Mouse (Mus musculus) E14TG2a.4 (cell line): ENCODE data around the gene Tbc1d1.

Experiments used
- H3K27me3 ChIP-seq: 2 replicates; pipeline ENCODE4 v1.6.1; 2014; ENCODE audit warnings: low read length, control low read depth; ENCODE audit not compliant: insufficient read depth
- H3K36me3 ChIP-seq: 2 replicates; pipeline ENCODE4 v1.6.1; 2014; ENCODE audit warnings: low read length, control low read depth; ENCODE audit not compliant: insufficient read depth
- H3K4me1 ChIP-seq: replicated peaks from 2 replicates; pipeline ENCODE4 v1.6.1; 2014; ENCODE audit warnings: low read depth, low read length, control low read depth
- H3K4me3 ChIP-seq: replicated peaks from 2 replicates; pipeline ENCODE4 v1.5.1; 2014; ENCODE audit warnings: mild to moderate bottlenecking, low read length
- H3K9me3 ChIP-seq: 2 replicates; pipeline ENCODE4 v1.6.1; 2014; ENCODE audit warnings: low read length, control low read depth
- CTCF ChIP-seq: conservative IDR thresholded peaks from 2 replicates; pipeline ENCODE4 v1.5.1; 2014; ENCODE audit warnings: low read length
- NANOG ChIP-seq: IDR thresholded peaks from 2 replicates; pipeline ENCODE4 v1.6.1; 2014; ENCODE audit warnings: borderline replicate concordance, low read length, mixed read lengths
- POU5F1 ChIP-seq: IDR thresholded peaks from 2 replicates; pipeline ENCODE4 v1.6.1; 2014; ENCODE audit warnings: low read length, borderline replicate concordance

The Tbc1d1 gene

GRCm38 (mm10) chr5:64206875-64207274 lies 50.8 kb downstream of the Tbc1d1 start:
- Histone ChIP-seq H3K4me3 (no peak overlapping the region), H3K4me1 (peaks cover 10% of the 10 kb centered on the region), H3K9me3 (no peaks in the 10 kb centered on the region), H3K36me3 (no peaks in the 10 kb centered on the region), H3K27me3 (no peaks in the 10 kb centered on the region)
- TF ChIP-seq POU5F1 (no peak), CTCF (no peak), NANOG (no peak)

GRCm38 (mm10) chr5:64207800-64208199 lies 51.7 kb downstream of the Tbc1d1 start:
- no peaks in the 10 kb centered on the region for H3K9me3 ChIP-seq
- no peaks in the 10 kb centered on the region for H3K27me3 ChIP-seq
- H3K4me3 ChIP-seq: no peak overlapping the region
- TF ChIP-seq NANOG (no peak), POU5F1 (no peak), CTCF (no peak)
- H3K4me1 ChIP-seq: peaks cover 10% of the 10 kb centered on the region
- no peaks in the 10 kb centered on the region for H3K36me3 ChIP-seq

GRCm38 (mm10) chr5:64210817-64211216 lies 54.7 kb downstream of the Tbc1d1 start:
- Histone ChIP-seq H3K27me3 (no peaks in the 10 kb centered on the region), H3K36me3 (no peaks in the 10 kb centered on the region), H3K9me3 (no peaks in the 10 kb centered on the region), H3K4me3 (no peak overlapping the region), H3K4me1 (no peaks in the 10 kb centered on the region)
- TF ChIP-seq NANOG: no peak
- no peak for TF ChIP-seq CTCF
- TF ChIP-seq POU5F1: no peak

GRCm38 (mm10) chr5:64211284-64211683 lies 55.2 kb downstream of the Tbc1d1 start:
- H3K9me3 ChIP-seq: no peaks in the 10 kb centered on the region
- no peaks in the 10 kb centered on the region for H3K4me1 ChIP-seq
- no peaks in the 10 kb centered on the region for H3K36me3 ChIP-seq
- no peak overlapping the region for H3K4me3 ChIP-seq
- H3K27me3 ChIP-seq: no peaks in the 10 kb centered on the region
- TF ChIP-seq POU5F1: no peak
- TF ChIP-seq CTCF: no peak
- no peak for TF ChIP-seq NANOG

GRCm38 (mm10) chr5:64212206-64212605 lies 56.1 kb downstream of the Tbc1d1 start:
- TF ChIP-seq CTCF: no peak
- no peak for TF ChIP-seq POU5F1
- TF ChIP-seq NANOG: no peak
- no peaks in the 10 kb centered on the region for H3K9me3 ChIP-seq
- H3K36me3 ChIP-seq: no peaks in the 10 kb centered on the region
- H3K27me3 ChIP-seq: no peaks in the 10 kb centered on the region
- no peaks in the 10 kb centered on the region for H3K4me1 ChIP-seq
- no peak overlapping the region for H3K4me3 ChIP-seq

- Histone ChIP-seq H3K36me3 (no peaks in the 10 kb centered on the region), H3K4me1 (no peaks in the 10 kb centered on the region), H3K27me3 (no peaks in the 10 kb centered on the region), H3K9me3 (no peaks in the 10 kb centered on the region), H3K4me3 (no peak overlapping the region)
- no peak for TF ChIP-seq CTCF
- no peak for TF ChIP-seq NANOG
- TF ChIP-seq POU5F1: no peak
Measured at GRCm38 (mm10) chr5:64212619-64213018, 56.5 kb downstream of the Tbc1d1 start.

GRCm38 (mm10) chr5:64215806-64216205 lies 59.7 kb downstream of the Tbc1d1 start:
- Histone ChIP-seq H3K36me3 (no peaks in the 10 kb centered on the region), H3K4me1 (peaks cover 12% of the 10 kb centered on the region), H3K9me3 (no peaks in the 10 kb centered on the region), H3K27me3 (no peaks in the 10 kb centered on the region), H3K4me3 (no peak overlapping the region)
- no peak for TF ChIP-seq POU5F1
- no peak for TF ChIP-seq CTCF
- no peak for TF ChIP-seq NANOG

GRCm38 (mm10) chr5:64216326-64216725 lies 60.2 kb downstream of the Tbc1d1 start:
- no peak for TF ChIP-seq POU5F1
- no peak for TF ChIP-seq NANOG
- no peak for TF ChIP-seq CTCF
- H3K4me3 ChIP-seq: no peak overlapping the region
- H3K36me3 ChIP-seq: no peaks in the 10 kb centered on the region
- no peaks in the 10 kb centered on the region for H3K27me3 ChIP-seq
- peaks cover 12% of the 10 kb centered on the region for H3K4me1 ChIP-seq
- no peaks in the 10 kb centered on the region for H3K9me3 ChIP-seq

- Histone ChIP-seq H3K4me3 (no peak overlapping the region), H3K36me3 (no peaks in the 10 kb centered on the region)
- no peak for TF ChIP-seq POU5F1
Measured at GRCm38 (mm10) chr5:64217256-64217655, 61.2 kb downstream of the Tbc1d1 start.

More at GRCm38 (mm10) chr5:64217256-64217655, 61.2 kb downstream of the Tbc1d1 start:
- Histone ChIP-seq H3K27me3 (no peaks in the 10 kb centered on the region), H3K4me1 (peaks cover 12% of the 10 kb centered on the region), H3K9me3 (no peaks in the 10 kb centered on the region)
